Mouse (Mus musculus): Measurements from ENCODE around the gene Olfr1387. TPM values are rescaled to one million over a fixed set of nuclear protein-coding genes. Genes with fewer than 3 reads are reported as not detected.
"Not testable (repeated sequence)": the region's sequence is repeated elsewhere in the genome, so short reads cannot be mapped to it uniquely, and the experiment has no call there.

Olfr1387 gene
- not detected in 2 replicates for polyA plus RNA-seq (2015; fragmentation: Nextera tagmentation; extraction: Ambion mirVana)

DNA sequence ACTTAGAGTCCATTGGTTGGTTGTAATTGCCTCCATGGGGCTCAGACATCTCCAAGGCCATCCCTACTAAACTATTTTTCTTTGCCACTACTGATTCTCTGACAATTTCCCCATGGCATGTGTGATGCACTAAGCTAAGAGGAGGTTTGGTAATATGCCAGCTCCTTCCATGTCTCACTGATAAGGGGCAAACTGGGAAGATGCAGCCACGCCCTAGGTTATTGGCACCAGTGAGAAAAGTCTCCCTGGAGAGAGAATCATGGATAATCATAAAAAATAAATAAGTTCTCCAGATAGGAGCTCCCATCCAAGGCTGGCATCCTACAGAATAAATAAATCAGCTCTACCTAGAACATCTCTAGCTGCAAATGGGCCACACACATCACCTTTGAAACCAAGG lies at the start of gene Olfr1387:
TSS of gene Olfr1387 (plus strand) at position 301 of the 400 bp plus-strand sequence.
- H3K27ac ChIP-seq: no peak within 1 kb of the TSS
- WGBS: 64% methylated on average over 1 of the region's 1 CpGs
- H3K9me3 ChIP-seq: no peaks in the 10 kb centered on the region
- H3K9ac ChIP-seq: no peak within 1 kb of the TSS
- no peaks in the 10 kb centered on the region for H3K27me3 ChIP-seq
- no peak within 1 kb of the TSS for H3K4me3 ChIP-seq
- H3K4me2 ChIP-seq: no peak within 1 kb of the TSS
- no peaks in the 10 kb centered on the region for H3K4me1 ChIP-seq
- no peaks in the 10 kb centered on the region for H3K36me3 ChIP-seq
- no peak for ATAC-seq (ENCODE audit: borderline replicate concordance, extremely low read depth, low FRiP score, low TSS enrichment)

DNA sequence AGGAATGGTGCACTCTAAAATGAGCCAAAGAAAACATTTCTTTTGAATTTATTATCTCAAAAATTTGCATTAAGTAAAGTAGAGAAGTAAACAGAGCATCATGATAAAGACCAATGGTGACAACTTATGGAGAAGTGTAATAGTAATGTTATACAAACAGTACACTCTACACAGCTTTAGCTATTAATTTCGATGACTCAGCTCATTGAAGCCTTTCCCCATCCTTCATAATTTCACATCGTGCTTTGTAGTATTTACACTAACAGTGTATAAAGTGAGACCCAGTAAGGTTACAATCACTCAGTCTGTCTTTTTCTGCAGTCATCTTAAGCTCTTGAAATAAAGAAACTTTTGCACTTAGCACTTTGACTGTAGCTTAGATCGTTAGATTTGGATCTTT lies 48.4 kb upstream of the Olfr1387 start:
- Histone ChIP-seq H3K27me3 (no peaks in the 10 kb centered on the region), H3K36me3 (no peaks in the 10 kb centered on the region), H3K27ac (no peak overlapping the region), H3K4me3 (no peak overlapping the region), H3K9me3 (no peaks in the 10 kb centered on the region), H3K4me2 (no peak overlapping the region), H3K4me1 (no peaks in the 10 kb centered on the region), H3K9ac (no peak overlapping the region)
- no peak for ATAC-seq (ENCODE audit: borderline replicate concordance, extremely low read depth, low FRiP score, low TSS enrichment)
- WGBS: 65% methylated on average over 3 of the region's 3 CpGs

GRCm38 (mm10) chr11:49410540-49410939 lies 44.6 kb upstream of the Olfr1387 start:
- no peak for ATAC-seq (ENCODE audit: borderline replicate concordance, extremely low read depth, low FRiP score, low TSS enrichment)
- Histone ChIP-seq H3K4me2 (no peak overlapping the region), H3K27ac (no peak overlapping the region), H3K4me1 (no peaks in the 10 kb centered on the region), H3K27me3 (no peaks in the 10 kb centered on the region), H3K36me3 (no peaks in the 10 kb centered on the region), H3K4me3 (no peak overlapping the region), H3K9ac (no peak overlapping the region), H3K9me3 (no peaks in the 10 kb centered on the region)
- WGBS: 20% methylated on average over 1 of the region's 1 CpGs

- Histone ChIP-seq H3K4me1 (no peaks in the 10 kb centered on the region), H3K27me3 (no peaks in the 10 kb centered on the region), H3K4me2 (no peak within 1 kb of the TSS), H3K27ac (no peak within 1 kb of the TSS), H3K36me3 (no peaks in the 10 kb centered on the region), H3K4me3 (no peak within 1 kb of the TSS), H3K9ac (no peak within 1 kb of the TSS), H3K9me3 (no peaks in the 10 kb centered on the region)
- WGBS: 79% methylated on average over 2 of the region's 2 CpGs
- no peak for ATAC-seq (ENCODE audit: borderline replicate concordance, extremely low read depth, low FRiP score, low TSS enrichment)
These were observed 32.4 kb upstream of the Olfr1387 start, which contains the start of gene Olfr1389 for GRCm38 (mm10) chr11:49422767-49423166. TSS of gene Olfr1389 (plus strand) at chr11:49423067.

DNA sequence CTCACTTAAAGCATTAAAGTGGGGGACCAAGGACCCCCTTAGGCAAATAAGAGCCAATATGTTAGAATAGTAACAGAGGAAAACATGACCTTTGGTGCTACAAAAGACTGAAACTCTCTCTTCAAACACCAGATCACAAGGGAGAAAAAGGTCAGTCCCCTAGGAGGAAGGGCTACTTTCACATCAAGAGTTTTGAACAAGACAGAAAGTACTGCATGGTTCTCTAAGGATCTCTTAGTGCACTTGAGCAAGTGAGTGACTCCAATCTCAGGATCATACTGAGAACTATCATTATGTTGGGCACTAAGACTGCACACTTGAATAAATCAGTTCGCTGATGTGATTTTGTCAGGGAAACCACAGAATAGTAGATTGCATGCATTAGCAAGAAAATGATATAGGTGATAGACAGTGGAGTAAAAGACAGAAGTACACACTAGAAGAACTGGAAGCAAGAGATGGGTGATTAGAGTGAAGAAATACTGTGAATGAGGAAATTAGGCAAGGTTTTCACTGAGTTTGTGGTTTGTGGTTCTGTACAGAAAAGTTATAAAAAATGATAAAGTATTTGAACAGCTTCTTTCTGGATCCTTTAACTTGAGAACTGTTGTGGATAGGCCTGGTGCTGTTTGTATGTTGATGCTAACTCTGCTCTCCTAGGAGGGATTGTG lies 29.8 kb upstream of the Olfr1387 start:
- Histone ChIP-seq H3K27ac (no peak overlapping the region), H3K4me2 (no peak overlapping the region), H3K9me3 (no peaks in the 10 kb centered on the region), H3K4me3 (no peak overlapping the region), H3K4me1 (no peaks in the 10 kb centered on the region), H3K36me3 (no peaks in the 10 kb centered on the region), H3K27me3 (no peaks in the 10 kb centered on the region), H3K9ac (no peak overlapping the region)
- 90% methylated on average over 1 of the region's 1 CpGs for WGBS
- ATAC-seq (ENCODE audit: borderline replicate concordance, extremely low read depth, low FRiP score, low TSS enrichment): no peak

GRCm38 (mm10) chr11:49429641-49430040 lies 25.5 kb upstream of the Olfr1387 start:
- ATAC-seq (ENCODE audit: borderline replicate concordance, extremely low read depth, low FRiP score, low TSS enrichment): no peak
- Histone ChIP-seq H3K27me3 (no peaks in the 10 kb centered on the region), H3K9ac (no peak overlapping the region), H3K4me2 (no peak overlapping the region), H3K27ac (no peak overlapping the region), H3K9me3 (no peaks in the 10 kb centered on the region), H3K36me3 (no peaks in the 10 kb centered on the region), H3K4me3 (no peak overlapping the region), H3K4me1 (no peaks in the 10 kb centered on the region)
- WGBS: 74% methylated on average over 2 of the region's 2 CpGs

- WGBS: 27% methylated on average over 3 of the region's 3 CpGs
- H3K9me3 ChIP-seq: no peaks in the 10 kb centered on the region
- no peak within 1 kb of the TSS for H3K4me2 ChIP-seq
- no peaks in the 10 kb centered on the region for H3K4me1 ChIP-seq
- no peaks in the 10 kb centered on the region for H3K36me3 ChIP-seq
- ATAC-seq (ENCODE audit: borderline replicate concordance, extremely low read depth, low FRiP score, low TSS enrichment): no peak
- H3K9ac ChIP-seq: no peak within 1 kb of the TSS
- no peak within 1 kb of the TSS for H3K4me3 ChIP-seq
- no peaks in the 10 kb centered on the region for H3K27me3 ChIP-seq
- H3K27ac ChIP-seq: no peak within 1 kb of the TSS
These were observed 18.7 kb upstream of the Olfr1387 start, which contains the start of gene Olfr1388 for GRCm38 (mm10) chr11:49436411-49436810. TSS of gene Olfr1388 (plus strand) at chr11:49436624.

- H3K9me3 ChIP-seq; H3K27me3 ChIP-seq; ATAC-seq (ENCODE audit: borderline replicate concordance, extremely low read depth, low FRiP score, low TSS enrichment); H3K4me1 ChIP-seq; H3K4me2 ChIP-seq; H3K36me3 ChIP-seq; H3K4me3 ChIP-seq; H3K27ac ChIP-seq; H3K9ac ChIP-seq: not testable (repeated sequence)
- 83% methylated on average over 3 of the region's 3 CpGs for WGBS
These were observed 9.6 kb downstream of the Olfr1387 start, which contains the start of gene Olfr1386 for GRCm38 (mm10) chr11:49464746-49465145. TSS of gene Olfr1386 (plus strand) at chr11:49465046.

- Histone ChIP-seq H3K36me3 (no peaks in the 10 kb centered on the region), H3K4me1 (no peaks in the 10 kb centered on the region), H3K27ac (no peak overlapping the region), H3K9ac (no peak overlapping the region), H3K27me3 (no peaks in the 10 kb centered on the region), H3K9me3 (no peaks in the 10 kb centered on the region), H3K4me3 (no peak overlapping the region), H3K4me2 (no peak overlapping the region)
- ATAC-seq (ENCODE audit: borderline replicate concordance, extremely low read depth, low FRiP score, low TSS enrichment): no peak
- WGBS: 32% methylated on average over 4 of the region's 4 CpGs
These were observed 30.8 kb downstream of the Olfr1387 start for GRCm38 (mm10) chr11:49485973-49486372.

- not testable (repeated sequence) for H3K9me3 ChIP-seq; H3K27me3 ChIP-seq; H3K4me2 ChIP-seq; H3K27ac ChIP-seq; ATAC-seq (ENCODE audit: borderline replicate concordance, extremely low read depth, low FRiP score, low TSS enrichment); H3K4me3 ChIP-seq; H3K36me3 ChIP-seq; H3K4me1 ChIP-seq; H3K9ac ChIP-seq
- 67% methylated on average over 1 of the region's 1 CpGs for whole genome bisulfite sequencing
These were observed 33.6 kb downstream of the Olfr1387 start, which contains the start of gene Olfr1385 for GRCm38 (mm10) chr11:49488770-49489169. TSS of gene Olfr1385 (plus strand) at chr11:49489070.
